Mouse (Mus musculus) thymus, postnatal 25 days (tissue): ENCODE results near the gene Kif2a.

Experiments used
- DNase-seq: peaks from one replicate; pipeline ENCODE4 v3.0.0; 2022

The Kif2a gene

GRCm38 (mm10) chr13:107021461-107022265 is at the start of gene Kif2a:
Kif2a (minus strand) TSS chr13:107022126.
- DNase-seq: peak; percentile 63

- DNase-seq: no peak
Measured at GRCm38 (mm10) chr13:107069061-107069460, 47.1 kb upstream of the Kif2a start.

- no peak for DNase-seq
Measured at GRCm38 (mm10) chr13:107065098-107065855, 43.4 kb upstream of the Kif2a start.

- DNase-seq: no peak
Measured at GRCm38 (mm10) chr13:107064263-107064662, 42.3 kb upstream of the Kif2a start.

GRCm38 (mm10) chr13:107063115-107063807 is 41.3 kb upstream of the Kif2a start:
- no peak for DNase-seq

- no peak for DNase-seq
Measured at GRCm38 (mm10) chr13:107060098-107060497, 38.2 kb upstream of the Kif2a start.

- peak; percentile 76 for DNase-seq
Measured at GRCm38 (mm10) chr13:107059460-107059859, 37.5 kb upstream of the Kif2a start.

- peak; percentile 78 for DNase-seq
Measured at GRCm38 (mm10) chr13:107056318-107056717, 34.4 kb upstream of the Kif2a start.

GRCm38 (mm10) chr13:107054496-107054895 is 32.6 kb upstream of the Kif2a start:
- DNase-seq: no peak

GRCm38 (mm10) chr13:107051342-107051741 is 29.4 kb upstream of the Kif2a start:
- no peak for DNase-seq

GRCm38 (mm10) chr13:107044229-107044628 is 22.3 kb upstream of the Kif2a start:
- no peak for DNase-seq

GRCm38 (mm10) chr13:107042551-107042950 is 20.6 kb upstream of the Kif2a start:
- DNase-seq: no peak

GRCm38 (mm10) chr13:107039493-107039892 is 17.6 kb upstream of the Kif2a start:
- DNase-seq: no peak

- no peak for DNase-seq
Measured at GRCm38 (mm10) chr13:107038346-107038745, 16.4 kb upstream of the Kif2a start.

- no peak for DNase-seq
Measured at GRCm38 (mm10) chr13:107035511-107036113, 13.7 kb upstream of the Kif2a start.

- no peak for DNase-seq
Measured at GRCm38 (mm10) chr13:107035078-107035477, 13.2 kb upstream of the Kif2a start.

GRCm38 (mm10) chr13:107034028-107034920 is 12.3 kb upstream of the Kif2a start:
- no peak for DNase-seq

GRCm38 (mm10) chr13:107031228-107031627 is 9.3 kb upstream of the Kif2a start:
- no peak for DNase-seq

GRCm38 (mm10) chr13:107027218-107027617 is 5.3 kb upstream of the Kif2a start:
- no peak for DNase-seq

GRCm38 (mm10) chr13:107025663-107026062 is 3.7 kb upstream of the Kif2a start:
- no peak for DNase-seq

GRCm38 (mm10) chr13:107022266-107023171 is 593 bp upstream of the Kif2a start:
- peak; percentile 81 for DNase-seq
